Mouse (Mus musculus): ENCODE data around the gene Melk. TPM values are rescaled to one million over a fixed set of nuclear protein-coding genes. Genes with fewer than 3 reads are reported as not detected.

Melk gene
- total RNA-seq, 2 experiments from 2014 or later, result 9.3 to 31.4 TPM

DNA sequence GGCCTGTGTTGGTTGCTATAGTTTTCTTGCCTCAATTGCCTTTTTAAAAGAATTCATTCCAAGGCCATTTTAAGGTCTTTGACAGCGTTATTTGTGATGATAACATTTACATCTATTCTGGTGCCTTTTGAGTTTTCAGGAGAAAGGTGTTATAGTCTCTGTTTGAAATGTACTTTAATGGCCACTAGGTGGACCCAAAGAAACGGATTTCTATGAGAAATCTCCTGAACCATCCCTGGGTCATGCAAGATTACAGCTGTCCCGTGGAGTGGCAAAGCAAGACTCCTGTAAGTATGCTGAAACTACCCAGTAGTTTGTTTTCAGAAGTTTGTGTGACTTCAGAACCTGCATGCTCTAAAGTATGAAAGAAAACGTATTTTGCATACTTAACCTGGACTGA, 24.8 kb downstream of the Melk start:
- no peak for ATAC-seq (replicated peaks; ENCODE audit: poor library complexity, severe bottlenecking)

DNA sequence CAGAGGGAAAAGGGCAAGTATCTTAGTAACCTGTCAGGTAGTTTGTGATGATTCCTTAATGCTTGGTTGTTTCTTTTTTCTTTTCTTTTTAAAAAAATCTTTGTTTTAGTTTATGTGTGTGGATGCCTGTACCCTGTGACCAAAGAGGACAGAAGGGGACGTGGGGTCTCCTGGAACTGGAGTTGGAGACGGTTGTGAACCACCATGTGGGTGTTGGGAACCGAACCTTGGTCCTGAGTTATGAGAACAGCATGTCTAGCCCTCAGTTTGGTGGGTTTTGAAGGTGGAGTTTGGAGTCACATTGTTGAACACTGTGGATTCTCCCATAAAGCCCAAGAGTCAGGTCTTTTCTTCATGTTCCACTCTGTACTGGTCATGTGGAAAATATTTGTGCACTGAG, 26.0 kb downstream of the Melk start:
- ATAC-seq (replicated peaks; ENCODE audit: poor library complexity, severe bottlenecking), result no peak

DNA sequence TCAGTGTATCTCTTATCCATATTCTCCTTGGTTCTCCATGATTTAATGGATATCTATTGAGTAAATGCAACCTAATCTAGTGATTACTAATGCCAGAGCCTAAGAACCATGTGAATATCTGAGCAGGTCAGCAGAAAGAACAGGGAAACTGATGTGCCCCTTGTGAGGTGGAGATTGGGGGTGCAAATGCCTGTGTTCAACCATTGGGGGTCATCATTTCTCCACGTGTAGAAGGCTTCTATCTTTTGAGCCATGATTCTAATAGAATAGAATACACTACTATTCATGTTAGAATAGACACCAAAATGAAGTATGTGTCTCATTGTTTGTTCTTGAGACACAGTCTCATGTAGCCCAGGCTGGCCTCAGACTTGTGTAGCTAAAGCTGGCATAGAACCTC, 27.3 kb downstream of the Melk start:
- ATAC-seq (replicated peaks; ENCODE audit: poor library complexity, severe bottlenecking), result no peak

GRCm38 (mm10) chr4:44335006-44335405, 34.3 kb downstream of the Melk start:
- ATAC-seq (replicated peaks; ENCODE audit: poor library complexity, severe bottlenecking), result no peak

GRCm38 (mm10) chr4:44361670-44362069, 61.0 kb downstream of the Melk start:
- no peak for ATAC-seq (replicated peaks; ENCODE audit: poor library complexity, severe bottlenecking)

GRCm38 (mm10) chr4:44363434-44364013, 62.8 kb downstream of the Melk start:
- no peak for ATAC-seq (replicated peaks; ENCODE audit: poor library complexity, severe bottlenecking)

- no peak for ATAC-seq (replicated peaks; ENCODE audit: poor library complexity, severe bottlenecking)
Measured at GRCm38 (mm10) chr4:44392231-44393216, 91.8 kb downstream of the Melk start.

- ATAC-seq (replicated peaks; ENCODE audit: poor library complexity, severe bottlenecking), result peak; percentile 52; the same call in 1 of the 2 replicates
Measured at GRCm38 (mm10) chr4:44402607-44403006, 101.9 kb downstream of the Melk start.

DNA sequence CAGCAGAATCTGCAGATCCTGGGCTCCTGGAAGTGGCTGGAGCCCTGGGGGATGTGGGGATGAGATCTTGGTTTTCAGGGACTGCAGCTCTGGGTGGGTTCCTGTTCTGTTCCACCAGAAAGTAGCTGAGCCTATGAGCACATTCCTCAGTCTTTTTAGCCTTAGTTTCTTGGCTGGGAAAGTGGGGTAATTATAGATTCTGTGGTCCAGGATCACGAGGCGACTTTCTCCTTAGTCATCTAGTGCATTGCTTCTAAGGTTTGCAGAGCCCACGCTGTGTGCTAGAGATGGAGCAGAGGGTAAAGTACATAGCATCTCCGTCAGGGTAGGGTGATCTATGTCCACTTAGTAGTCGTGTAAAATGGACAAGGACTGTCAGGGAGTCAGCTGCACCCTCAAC, 103.8 kb downstream of the Melk start:
- no peak for ATAC-seq (replicated peaks; ENCODE audit: poor library complexity, severe bottlenecking)

Other genes with a start within 250 kb of the Melk start
- gene Gne, start 216.7 kb upstream of the Melk start, total RNA-seq (2014; fragmentation: Nextera tagmentation), result 32.9 and 42.7 TPM in 2 replicates
- 34.6 and 36.3 TPM in 2 replicates for gene Gne, start 216.7 kb upstream of the Melk start, total RNA-seq (2017)
- 98.2 and 118 TPM in 2 replicates for gene Rnf38, start 67.1 kb upstream of the Melk start, total RNA-seq (2014; fragmentation: Nextera tagmentation)
- gene Rnf38, start 67.1 kb upstream of the Melk start, total RNA-seq (2017), result 38.6 and 50.6 TPM in 2 replicates

Data from granulocyte monocyte progenitor cell, adult 5-6 weeks (primary cell).